Mouse (Mus musculus) heart, adult 9 months (tissue): ENCODE measurements around the gene Rnf152.

Experiments used
- DNase-seq, 2 experiments: peaks; one replicate each; pipeline ENCODE4 v3.0.0; 2022; ENCODE audit warnings: low spot score in 2 of 2

The Rnf152 gene

GRCm38 (mm10) chr1:105356291-105357011 is at the start of gene Rnf152:
TSS of gene Rnf152 (minus strand) at chr1:105356710.
- DNase-seq = peak; percentile 37 to 54

- DNase-seq = no peak
These were observed 46.3 kb upstream of the Rnf152 start for GRCm38 (mm10) chr1:105402853-105403252.

- DNase-seq = peak in 1 of 2 experiments; percentile 3
These were observed 27.8 kb upstream of the Rnf152 start for GRCm38 (mm10) chr1:105384141-105384937.

- DNase-seq = no peak
These were observed 21.0 kb upstream of the Rnf152 start for GRCm38 (mm10) chr1:105377546-105377945.

- no peak for DNase-seq
These were observed 18.1 kb upstream of the Rnf152 start for GRCm38 (mm10) chr1:105374618-105375017.

- DNase-seq = peak in 1 of 2 experiments; percentile 3
These were observed 6.2 kb upstream of the Rnf152 start for GRCm38 (mm10) chr1:105362701-105363100.

- no peak for DNase-seq
These were observed 2.4 kb upstream of the Rnf152 start for GRCm38 (mm10) chr1:105358896-105359295.

- DNase-seq = peak in 1 of 2 experiments; percentile 27
These were observed 610 bp downstream of the Rnf152 start for GRCm38 (mm10) chr1:105355910-105356290.

- DNase-seq = peak; percentile 20 to 32
These were observed 1.3 kb downstream of the Rnf152 start for GRCm38 (mm10) chr1:105354901-105355891.

GRCm38 (mm10) chr1:105351806-105352205 is 4.7 kb downstream of the Rnf152 start:
- no peak for DNase-seq

- no peak for DNase-seq
These were observed 14.2 kb downstream of the Rnf152 start for GRCm38 (mm10) chr1:105342305-105342704.

- DNase-seq = no peak
These were observed 15.6 kb downstream of the Rnf152 start for GRCm38 (mm10) chr1:105340943-105341342.

- DNase-seq = no peak
These were observed 19.1 kb downstream of the Rnf152 start for GRCm38 (mm10) chr1:105337397-105337796.

- no peak for DNase-seq
These were observed 20.4 kb downstream of the Rnf152 start for GRCm38 (mm10) chr1:105336096-105336495.

- no peak for DNase-seq
These were observed 24.3 kb downstream of the Rnf152 start for GRCm38 (mm10) chr1:105332087-105332731.

GRCm38 (mm10) chr1:105331605-105332004 is 24.9 kb downstream of the Rnf152 start:
- DNase-seq = no peak

- no peak for DNase-seq
These were observed 25.8 kb downstream of the Rnf152 start for GRCm38 (mm10) chr1:105330581-105331320.

GRCm38 (mm10) chr1:105327789-105328188 is 28.7 kb downstream of the Rnf152 start:
- no peak for DNase-seq

GRCm38 (mm10) chr1:105324636-105325035 is 31.9 kb downstream of the Rnf152 start:
- no peak for DNase-seq

GRCm38 (mm10) chr1:105314010-105314800 is 42.3 kb downstream of the Rnf152 start:
- no peak for DNase-seq
